Mouse (Mus musculus) CH12.LX (cell line): ENCODE measurements around the gene Hoxd13. TPM values are rescaled to one million over a fixed set of nuclear protein-coding genes. Genes with fewer than 3 reads are reported as not detected.

Source experiments
- DNase-seq: peaks from one replicate; pipeline ENCODE4 v3.0.0-alpha.2; 2013; ENCODE audit errors: extremely low read depth
- H3K27ac ChIP-seq: 2 replicates; pipeline ENCODE4 v1.5.1; 2012; ENCODE audit warnings: low read depth, mild to moderate bottlenecking, control low read depth, moderate library complexity; ENCODE audit not compliant: insufficient read depth
- H3K27me3 ChIP-seq: replicated peaks from 2 replicates; pipeline ENCODE3; 2012; ENCODE audit warnings: inconsistent platforms
- H3K36me3 ChIP-seq, 2 experiments: replicated peaks in 1 of 2; 2 replicates each; pipeline versions ENCODE3 to v1.6.1; 2012; ENCODE audit warnings: inconsistent platforms in 1 of 2, low read length in 1 of 2, mild to moderate bottlenecking in 1 of 2, mixed read lengths in 1 of 2, moderate library complexity in 1 of 2; ENCODE audit not compliant: control insufficient read depth in 1 of 2, insufficient read depth in 1 of 2
- H3K4me1 ChIP-seq, 2 experiments: 2 replicates each; pipeline ENCODE4 v1.6.1; 2012; ENCODE audit warnings: inconsistent platforms in 1 of 2, moderate library complexity in 1 of 2; ENCODE audit not compliant: insufficient read depth in 2 of 2, control insufficient read depth in 1 of 2
- H3K4me2 ChIP-seq: 2 replicates; pipeline ENCODE4 v1.6.1; 2012; ENCODE audit warnings: low read depth, mild to moderate bottlenecking, control low read depth; ENCODE audit not compliant: poor library complexity, insufficient read depth, severe bottlenecking
- H3K4me3 ChIP-seq, 3 experiments: fragments of 150-350 bp in 1 of 3; sonication (generic) in 1 of 3; replicated peaks in 1 of 3; 2 replicates each; pipeline versions ENCODE3 to v1.5.1; 2011 to 2012; ENCODE audit warnings: low read depth in 2 of 3, low read length in 2 of 3, mild to moderate bottlenecking in 2 of 3, moderate library complexity in 2 of 3, control low read depth in 1 of 3, improper control_type of control experiment in 1 of 3, inconsistent platforms in 1 of 3, mixed read lengths in 1 of 3; ENCODE audit not compliant: poor library complexity in 1 of 3
- H3K79me2 ChIP-seq: replicated peaks from 2 replicates; pipeline ENCODE4 v1.6.1; 2012; ENCODE audit warnings: mild to moderate bottlenecking, moderate library complexity; ENCODE audit not compliant: control insufficient read depth, poor library complexity, insufficient read depth, severe bottlenecking; ENCODE audit errors: extremely low read depth
- H3K9ac ChIP-seq: 2 replicates; pipeline ENCODE4 v1.6.1; 2012; ENCODE audit warnings: low read depth, mild to moderate bottlenecking, control low read depth, moderate library complexity; ENCODE audit not compliant: insufficient read depth
- H3K9me3 ChIP-seq: replicated peaks from 2 replicates; pipeline ENCODE3; 2012; ENCODE audit warnings: low read length, inconsistent platforms, mixed read lengths
- BHLHE40 ChIP-seq: IDR thresholded peaks from 2 replicates; pipeline ENCODE4 v1.6.1; 2011; ENCODE audit warnings: mild to moderate bottlenecking, low read depth, low read length, improper control_type of control experiment
- CHD1 ChIP-seq: IDR thresholded peaks from 2 replicates; pipeline ENCODE4 v1.6.1; 2012; ENCODE audit warnings: low read depth, low read length, improper control_type of control experiment, inconsistent platforms
- EP300 ChIP-seq: IDR thresholded peaks from 2 replicates; pipeline ENCODE4 v1.6.1; 2011; ENCODE audit warnings: low read length, improper control_type of control experiment
- ETS1 ChIP-seq: conservative IDR thresholded peaks from 2 replicates; pipeline ENCODE4 v1.6.1; 2012; ENCODE audit warnings: low read depth, mild to moderate bottlenecking, inconsistent platforms, low read length, improper control_type of control experiment, moderate library complexity
- HCFC1 ChIP-seq: IDR thresholded peaks from 2 replicates; pipeline ENCODE4 v1.6.1; 2012; ENCODE audit warnings: low read depth, mild to moderate bottlenecking, inconsistent platforms, low read length, improper control_type of control experiment
- IRF4 ChIP-seq: IDR thresholded peaks from 2 replicates; pipeline ENCODE4 v1.6.1; 2014; ENCODE audit warnings: low read depth, mild to moderate bottlenecking, inconsistent platforms, low read length, improper control_type of control experiment
- JUN ChIP-seq: IDR thresholded peaks from 2 replicates; pipeline ENCODE4 v1.6.1; 2011; ENCODE audit warnings: low read depth, mild to moderate bottlenecking, low read length, improper control_type of control experiment, moderate library complexity; ENCODE audit not compliant: insufficient read depth
- JUND ChIP-seq: conservative IDR thresholded peaks from 2 replicates; pipeline ENCODE4 v1.6.1; 2011; ENCODE audit warnings: low read depth, low read length, improper control_type of control experiment
- KAT2A ChIP-seq: IDR thresholded peaks from 2 replicates; pipeline ENCODE4 v1.6.1; 2012; ENCODE audit warnings: low read length, improper control_type of control experiment, inconsistent platforms; ENCODE audit not compliant: insufficient replicate concordance
- MAX ChIP-seq: IDR thresholded peaks from 2 replicates; pipeline ENCODE4 v1.6.1; 2011; ENCODE audit warnings: low read length, improper control_type of control experiment
- MEF2A ChIP-seq: IDR thresholded peaks from 2 replicates; pipeline ENCODE4 v1.6.1; 2014; ENCODE audit warnings: low read depth, mild to moderate bottlenecking, inconsistent platforms, low read length, improper control_type of control experiment, borderline replicate concordance
- MXI1 ChIP-seq: IDR thresholded peaks from 2 replicates; pipeline ENCODE4 v1.6.1; 2011; ENCODE audit warnings: mild to moderate bottlenecking, low read depth, low read length, improper control_type of control experiment
- NRF1 ChIP-seq: IDR thresholded peaks from 2 replicates; pipeline ENCODE4 v1.6.1; 2014; ENCODE audit warnings: low read depth, mild to moderate bottlenecking, inconsistent platforms, low read length, improper control_type of control experiment, moderate library complexity
- PAX5 ChIP-seq: IDR thresholded peaks from 2 replicates; pipeline ENCODE4 v1.6.1; 2012; ENCODE audit warnings: low read length, inconsistent platforms, mixed read lengths
- RAD21 ChIP-seq: IDR thresholded peaks from 2 replicates; pipeline ENCODE4 v1.6.1; 2011; ENCODE audit warnings: low read depth, mild to moderate bottlenecking, low read length, improper control_type of control experiment, moderate library complexity
- RCOR1 ChIP-seq: conservative IDR thresholded peaks from 2 replicates; pipeline ENCODE4 v1.6.1; 2012; ENCODE audit warnings: low read depth, mild to moderate bottlenecking, inconsistent platforms, low read length, improper control_type of control experiment
- SIN3A ChIP-seq: IDR thresholded peaks from 2 replicates; pipeline ENCODE4 v1.6.1; 2012; ENCODE audit warnings: low read length, improper control_type of control experiment, inconsistent platforms
- TBP ChIP-seq: conservative IDR thresholded peaks from 2 replicates; pipeline ENCODE4 v1.6.1; 2011; ENCODE audit warnings: low read depth, low read length, improper control_type of control experiment
- UBTF ChIP-seq: IDR thresholded peaks from 2 replicates; pipeline ENCODE4 v1.6.1; 2012; ENCODE audit warnings: low read depth, mild to moderate bottlenecking, inconsistent platforms, low read length, improper control_type of control experiment, moderate library complexity
- USF1 ChIP-seq: IDR thresholded peaks from 2 replicates; pipeline ENCODE4 v1.6.1; 2014; ENCODE audit warnings: low read depth, mild to moderate bottlenecking, inconsistent platforms, low read length, improper control_type of control experiment
- ZC3H11A ChIP-seq: IDR thresholded peaks from 2 replicates; pipeline ENCODE4 v1.6.1; 2012; ENCODE audit warnings: low read depth, mild to moderate bottlenecking, inconsistent platforms, low read length, improper control_type of control experiment
- ZKSCAN1 ChIP-seq: IDR thresholded peaks from 2 replicates; pipeline ENCODE4 v1.6.1; 2012; ENCODE audit warnings: low read depth, inconsistent platforms, low read length, improper control_type of control experiment, borderline replicate concordance
- dilution Hi-C: fragments of 300-500 bp; cut with MboI; formaldehyde crosslinking; loops from 2 replicates; pipeline ENCODE4 v1.14.3; 2020; ENCODE audit warnings: low sequenced_read_pairs; ENCODE audit not compliant: extremely low pct_unique_long_range_greater_than_20kb, extremely low pct_ligation_motif_present
- in situ Hi-C: fragments of 300-500 bp; cut with MboI; formaldehyde crosslinking; loops from 3 replicates; pipeline ENCODE4 v1.14.3; 2019; ENCODE audit warnings: low sequenced_read_pairs, low pct_ligation_motif_present, low pct_unique_long_range_greater_than_20kb, mixed read lengths
- polyA plus RNA-seq: library from polyadenylated mRNA; unstranded; fragments of >175 nt; gene quantifications from 2 replicates; pipeline ENCODE4 v1.2.1, GENCODE M21; 2012; ENCODE audit warnings: low read depth; ENCODE audit not compliant: insufficient read length
- total RNA-seq, 2 experiments: library from RNA; depleted of rRNA; stranded (reverse); fragments of 300-350 nt in 1 of 2; fragments of >200 nt in 1 of 2; gene quantifications; 2 replicates each; pipeline ENCODE4 v1.2.3; 2012 to 2014

Gene Hoxd13
- total and polyA plus RNA-seq, 3 experiments, result not detected

- Histone ChIP-seq H3K4me1 (no peaks in the 10 kb centered on the region), H3K36me3 (no peaks in the 10 kb centered on the region), H3K9ac (no peak overlapping the region), H3K4me2 (no peak overlapping the region), H3K9me3 (no peaks in the 10 kb centered on the region), H3K79me2 (no peaks in the 10 kb centered on the region), H3K27ac (no peak overlapping the region), H3K4me3 (no peak overlapping the region), H3K27me3 (peaks cover 6% of the 10 kb centered on the region)
- in situ Hi-C loops (loop anchor here (25.0 kb wide), 1 partner anchor 883 kb away; no protein-coding TSS in a partner anchor), dilution Hi-C loops (no loop called here)
- DNase-seq, result no peak
- TF ChIP-seq UBTF (no peak), MXI1 (no peak), EP300 (no peak), JUN (no peak), TBP (no peak), ETS1 (no peak), HCFC1 (no peak), BHLHE40 (no peak), PAX5 (no peak), CHD1 (no peak), SIN3A (no peak), MAX (no peak), KAT2A (no peak), USF1 (no peak), NRF1 (no peak), IRF4 (no peak), ZKSCAN1 (no peak), RCOR1 (no peak)
Observed at GRCm38 (mm10) chr2:74703720-74704392, 35.7 kb downstream of the Hoxd13 start.

- Histone ChIP-seq H3K4me1 (no peaks in the 10 kb centered on the region; a peak in 1 of 4 replicates), H3K27me3 (peaks cover 6% of the 10 kb centered on the region), H3K4me3 (peak within 1 kb of the TSS in 1 of 3 experiments; percentile 50), H3K36me3 (no peaks in the 10 kb centered on the region), H3K9me3 (no peaks in the 10 kb centered on the region), H3K27ac (no peak within 1 kb of the TSS), H3K79me2 (no peaks in the 10 kb centered on the region), H3K4me2 (no peak within 1 kb of the TSS), H3K9ac (no peak within 1 kb of the TSS)
- TF ChIP-seq ZKSCAN1 (no peak), JUND (no peak), ETS1 (no peak), MEF2A (no peak), RAD21 (no peak), KAT2A (no peak), SIN3A (no peak), ZC3H11A (no peak)
- DNase-seq, result no peak
- in situ Hi-C loops (loop anchor here (25.0 kb wide), 1 partner anchor 883 kb away; no protein-coding TSS in a partner anchor), dilution Hi-C loops (no loop called here)
Observed at GRCm38 (mm10) chr2:74704393-74704998, 36.4 kb downstream of the Hoxd13 start, which contains the start of gene Hoxd8. Gene Hoxd8 (plus strand): TSS chr2:74704615.
